15 mouse cellular contexts compared by ENCODE assay signal in genomic region chr6:115463338-115463737, GRCm38 (mm10).
DNase-seq lines count a peak whose midpoint lies in the region; ATAC-seq lines count a peak whose summit lies in the region.
"Had no signal": no experiment of that assay in that cellular context is flagged by ENCODE, and none has a peak within 500 bp of the region (broad histone marks: within the 10 kb centered on the region; RNA-seq: fewer than 3 reads in every experiment).

No protein-coding gene starts in this region.

- DNase-seq in cerebellum, postnatal 14 days = no peak
- no peak for DNase-seq in kidney, postnatal 10 days
- no peak for DNase-seq in lung, postnatal 36 days
- DNase-seq in embryo, embryonic 11 days = no peak
- DNase-seq: right cerebral cortex, postnatal 25 days had no signal

- no peak overlapping the region for H3K4me2 ChIP-seq in kidney, embryonic 14.5 days (replicated peaks; ENCODE audit: low read depth, low read length)
- peak overlapping the region; percentile 15; the same call in 1 of the 2 replicates for H3K4me2 ChIP-seq in lung, embryonic 16.5 days (ENCODE audit: low read depth, low read length)
- no peak overlapping the region for H3K4me2 ChIP-seq in stomach, embryonic 15.5 days
- H3K4me2 ChIP-seq: forebrain, embryonic 12.5 days; heart, embryonic 15.5 days; hindbrain, embryonic 13.5 days; limb, embryonic 13.5 days had no signal

- no peaks in the 10 kb centered on the region for H3K4me1 ChIP-seq in kidney, embryonic 14.5 days (ENCODE audit: control insufficient read depth, insufficient read depth, low read length)
- H3K4me1 ChIP-seq in lung, embryonic 16.5 days (replicated peaks; ENCODE audit: control insufficient read depth, insufficient read depth, low read length) = peaks cover 23% of the 10 kb centered on the region
- no peaks in the 10 kb centered on the region for H3K4me1 ChIP-seq in stomach, embryonic 15.5 days
- H3K4me1 ChIP-seq: heart, embryonic 15.5 days; hindbrain, embryonic 13.5 days; limb, embryonic 13.5 days had no signal

- H3K36me3 ChIP-seq in kidney, embryonic 14.5 days (ENCODE audit: control insufficient read depth, insufficient read depth, low read length) = no peaks in the 10 kb centered on the region
- no peaks in the 10 kb centered on the region for H3K36me3 ChIP-seq in lung, embryonic 16.5 days (ENCODE audit: control insufficient read depth, insufficient read depth, low read length)
- H3K36me3 ChIP-seq in stomach, embryonic 15.5 days = no peaks in the 10 kb centered on the region
- H3K36me3 ChIP-seq: forebrain, embryonic 12.5 days; G1E; heart, embryonic 15.5 days; hindbrain, embryonic 13.5 days; limb, embryonic 13.5 days had no signal

- H3K27me3 ChIP-seq in kidney, embryonic 14.5 days (ENCODE audit: control insufficient read depth, insufficient read depth, low read length) = no peaks in the 10 kb centered on the region
- no peaks in the 10 kb centered on the region for H3K27me3 ChIP-seq in lung, embryonic 16.5 days (ENCODE audit: control insufficient read depth, insufficient read depth, low read depth, low read length)
- no peaks in the 10 kb centered on the region for H3K27me3 ChIP-seq in stomach, embryonic 15.5 days (replicated peaks)
- H3K27me3 ChIP-seq: forebrain, embryonic 12.5 days; heart, embryonic 15.5 days; hindbrain, embryonic 13.5 days; limb, embryonic 13.5 days had no signal

- no peak overlapping the region for H3K4me3 ChIP-seq in kidney, embryonic 14.5 days (ENCODE audit: low read length)
- H3K4me3 ChIP-seq in lung, embryonic 16.5 days (ENCODE audit: low read length) = no peak overlapping the region
- H3K4me3 ChIP-seq in stomach, embryonic 15.5 days (replicated peaks) = no peak overlapping the region
- H3K4me3 ChIP-seq: forebrain, embryonic 12.5 days; heart, embryonic 15.5 days; hindbrain, embryonic 13.5 days; limb, embryonic 13.5 days had no signal

- peak overlapping the region; percentile 10; the same call in 1 of the 2 replicates for H3K27ac ChIP-seq in kidney, embryonic 14.5 days (ENCODE audit: low read depth, low read length)
- H3K27ac ChIP-seq in lung, embryonic 16.5 days (ENCODE audit: low read length) = peak overlapping the region; percentile 91
- H3K27ac ChIP-seq in stomach, embryonic 15.5 days = peak overlapping the region; percentile 57; the same call in 1 of the 2 replicates
- H3K27ac ChIP-seq: forebrain, embryonic 12.5 days; heart, embryonic 15.5 days; hindbrain, embryonic 13.5 days; limb, embryonic 13.5 days had no signal

- 0 out of 2 replicates have a peak, but pooled peaks cover 3% of the 10 kb centered on the region for H3K9me3 ChIP-seq in kidney, embryonic 14.5 days (ENCODE audit: control insufficient read depth, low read length)
- H3K9me3 ChIP-seq in lung, embryonic 16.5 days (ENCODE audit: control insufficient read depth, low read length) = no peaks in the 10 kb centered on the region
- no peaks in the 10 kb centered on the region for H3K9me3 ChIP-seq in stomach, embryonic 15.5 days
- H3K9me3 ChIP-seq: forebrain, embryonic 12.5 days; G1E; heart, embryonic 15.5 days; hindbrain, embryonic 13.5 days; limb, embryonic 13.5 days had no signal

- 0 out of 2 replicates have a peak, but pooled peaks have one; percentile 20 for ATAC-seq in cerebellum, adult (ENCODE audit: insufficient number of reproducible peaks, low FRiP score, low TSS enrichment)
- ATAC-seq in kidney, embryonic 14.5 days (ENCODE audit: low FRiP score, low TSS enrichment) = no peak
- ATAC-seq in lung, embryonic 16.5 days (ENCODE audit: low read depth) = peak; percentile 52
- ATAC-seq in stomach, embryonic 15.5 days (ENCODE audit: insufficient read depth, low FRiP score, low read depth) = no peak
- ATAC-seq: CD4-positive, CD25-positive, alpha-beta regulatory T cell, adult 4 months had no signal

- no peak overlapping the region for H3K9ac ChIP-seq in kidney, embryonic 14.5 days (ENCODE audit: low read depth, low read length)
- H3K9ac ChIP-seq in lung, embryonic 16.5 days (ENCODE audit: low read length) = no peak overlapping the region
- H3K9ac ChIP-seq in stomach, embryonic 15.5 days = no peak overlapping the region
- H3K9ac ChIP-seq: forebrain, embryonic 12.5 days; heart, embryonic 15.5 days; hindbrain, embryonic 13.5 days; limb, embryonic 13.5 days had no signal

- 13% methylated on average over 2 of the region's 2 CpGs for WGBS in kidney, embryonic 14.5 days
- 15% methylated on average over 2 of the region's 2 CpGs for WGBS in lung, embryonic 16.5 days
- 37% methylated on average over 2 of the region's 2 CpGs for WGBS in stomach, embryonic 15.5 days

Comparison
In these comparisons a context has a peak if more than half of its experiments do, and no peak if none do; other contexts are left out.
1. ATAC-seq: peak in cerebellum, adult (single experiment) and lung, embryonic 16.5 days (single experiment); none in kidney, embryonic 14.5 days (single experiment) and stomach, embryonic 15.5 days (single experiment).
2. H3K27ac ChIP-seq: peak in every context shown above with its lines; median percentile 91 in lung, embryonic 16.5 days; 57 in stomach, embryonic 15.5 days; 10 in kidney, embryonic 14.5 days.